Mouse (Mus musculus) layer of hippocampus, postnatal 36 days (tissue): ENCODE results near the gene Bcor. TPM values are rescaled to one million over a fixed set of nuclear protein-coding genes. Genes with fewer than 3 reads are reported as not detected.

Source experiments
- DNase-seq, 2 experiments: peaks; one replicate each; pipeline ENCODE4 v3.0.0; 2022
- total RNA-seq, 2 experiments: library from RNA; stranded (reverse); gene quantifications; 2 replicates each; pipeline ENCODE4 v1.2.3; 2021

The Bcor gene
- total RNA-seq, 2 experiments from 2014 or later = 16.9 to 19.3 TPM

GRCm38 (mm10) chrX:12151269-12151995, 8.7 kb downstream of the Bcor start:
- peak in 1 of 2 experiments; percentile 31 for DNase-seq

GRCm38 (mm10) chrX:12150425-12150824, 9.7 kb downstream of the Bcor start:
- DNase-seq = no peak

- no peak for DNase-seq
These were observed 13.9 kb downstream of the Bcor start for GRCm38 (mm10) chrX:12146263-12146662.

- DNase-seq = no peak
These were observed 17.3 kb downstream of the Bcor start for GRCm38 (mm10) chrX:12142832-12143231.

GRCm38 (mm10) chrX:12140086-12140740, 19.9 kb downstream of the Bcor start:
- DNase-seq = no peak

GRCm38 (mm10) chrX:12138266-12138665, 21.9 kb downstream of the Bcor start:
- DNase-seq = no peak

GRCm38 (mm10) chrX:12137121-12137521, 23.0 kb downstream of the Bcor start:
- DNase-seq = peak in 1 of 2 experiments; percentile 34

GRCm38 (mm10) chrX:12136261-12137101, 23.7 kb downstream of the Bcor start:
- DNase-seq = no peak

- DNase-seq = peak; percentile 28 to 31
These were observed 24.7 kb downstream of the Bcor start for GRCm38 (mm10) chrX:12135121-12136111.

GRCm38 (mm10) chrX:12134541-12134940, 25.6 kb downstream of the Bcor start:
- DNase-seq = peak in 1 of 2 experiments; percentile 41

- no peak for DNase-seq
These were observed 26.2 kb downstream of the Bcor start for GRCm38 (mm10) chrX:12133836-12134431.

GRCm38 (mm10) chrX:12133178-12133835, 26.8 kb downstream of the Bcor start:
- DNase-seq = no peak

GRCm38 (mm10) chrX:12132541-12133177, 27.5 kb downstream of the Bcor start:
- no peak for DNase-seq

- DNase-seq = no peak
These were observed 30.0 kb downstream of the Bcor start for GRCm38 (mm10) chrX:12129828-12130809.

- DNase-seq = peak; percentile 23 to 26
These were observed 30.9 kb downstream of the Bcor start for GRCm38 (mm10) chrX:12129230-12129629.

GRCm38 (mm10) chrX:12128165-12129083, 31.7 kb downstream of the Bcor start:
- DNase-seq = no peak

- no peak for DNase-seq
These were observed 32.4 kb downstream of the Bcor start for GRCm38 (mm10) chrX:12127799-12128164.

- DNase-seq = no peak
These were observed 33.0 kb downstream of the Bcor start for GRCm38 (mm10) chrX:12127106-12127670.
